Mouse (Mus musculus) C2C12 (cell line): ENCODE data around the gene Gm21244. TPM values are rescaled to one million over a fixed set of nuclear protein-coding genes. Genes with fewer than 3 reads are reported as not detected.
"Not testable (repeated sequence)": the region's sequence is repeated elsewhere in the genome, so short reads cannot be mapped to it uniquely, and the experiment has no call there.

Source experiments
- H3K27me3 ChIP-seq: one replicate; pipeline ENCODE4 v1.6.1; 2011; ENCODE audit not compliant: control insufficient read depth, insufficient read depth, insufficient read length
- H3K36me3 ChIP-seq: one replicate; pipeline ENCODE4 v1.6.1; 2011; ENCODE audit not compliant: control insufficient read depth, insufficient read depth
- H3K4me3 ChIP-seq: one replicate; pipeline ENCODE4 v1.5.1; 2011; ENCODE audit warnings: mild to moderate bottlenecking, control low read depth; ENCODE audit not compliant: poor library complexity, insufficient read depth, severe bottlenecking
- H3K79me2 ChIP-seq: one replicate; pipeline ENCODE4 v1.6.1; 2011; ENCODE audit not compliant: control insufficient read depth, insufficient read depth
- H3K79me3 ChIP-seq: one replicate; pipeline ENCODE4 v1.6.1; 2011; ENCODE audit warnings: low read depth, control low read depth
- H3ac ChIP-seq: one replicate; pipeline ENCODE3; 2011; ENCODE audit warnings: low read depth; ENCODE audit not compliant: control insufficient read depth, insufficient read length
- long read RNA-seq, 2 experiments: library from polyadenylated mRNA; unstranded; transcript quantifications; one replicate each; pipeline ENCODE4 v2.0.0; 2019 to 2020
- polyA plus RNA-seq: library from polyadenylated mRNA; unstranded; fragments of >200 nt; fragmentation: generic; extraction: Trizol; gene quantifications from one replicate; pipeline ENCODE4 v1.2.1, GENCODE M21; 2012; ENCODE audit warnings: missing spikeins

Gene Gm21244
- not detected for polyA plus RNA-seq
- long read RNA-seq, experiment 1 = 0 reads
- long read RNA-seq, experiment 2 = 0 reads

DNA sequence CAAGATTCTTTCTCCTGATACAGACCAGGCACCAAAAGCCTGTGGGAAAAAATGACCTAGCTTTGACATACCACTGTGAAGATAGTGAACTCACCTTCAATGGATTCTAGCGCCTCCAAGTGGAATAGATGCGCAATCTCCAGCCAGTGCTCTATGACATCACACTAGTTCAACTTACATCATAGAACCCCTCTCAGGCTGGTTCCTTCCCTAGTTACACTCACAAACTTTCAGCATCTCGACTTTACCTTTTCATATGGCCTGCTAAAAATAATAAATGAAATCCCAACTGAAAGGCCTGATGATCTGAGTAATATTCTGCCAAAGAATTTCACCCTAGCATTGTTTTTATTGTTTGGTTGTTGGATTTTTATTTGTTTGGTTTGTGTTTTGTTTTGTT, at the start of gene Gm21244:
Gene Gm21244 (minus strand): TSS at position 101 of the 400 bp plus-strand sequence.
- H3K79me3 ChIP-seq, H3ac ChIP-seq, H3K4me3 ChIP-seq, H3K36me3 ChIP-seq, H3K27me3 ChIP-seq, H3K79me2 ChIP-seq: not testable (repeated sequence)

Other genes starting within 250 kb of the Gm21244 start
- not detected for gene Gm28998, start 84.5 kb upstream of the Gm21244 start, polyA plus RNA-seq
- gene Gm21788, start 235.7 kb upstream of the Gm21244 start, polyA plus RNA-seq = not detected